Comparison of ENCODE assay signal across 19 mouse cellular contexts in genomic region chr16:16311319-16311718, GRCm38 (mm10). TPM values are rescaled to one million over a fixed set of nuclear protein-coding genes. Genes with fewer than 3 reads are reported as not detected.
DNase-seq lines count a peak whose midpoint lies in the region; ATAC-seq and TF ChIP-seq lines count a peak whose summit lies in the region.
"Had no signal": no experiment of that assay in that cellular context is flagged by ENCODE, and none has a peak within 500 bp of the region (broad histone marks: within the 10 kb centered on the region; RNA-seq: fewer than 3 reads in every experiment).

No protein-coding gene starts in this region.

- H3K27ac ChIP-seq in hindbrain, postnatal 0 days: no peak overlapping the region
- H3K27ac ChIP-seq in hindbrain, embryonic 13.5 days: no peak overlapping the region
- H3K27ac ChIP-seq in liver, embryonic 13.5 days: no peak overlapping the region
- H3K27ac ChIP-seq in liver, embryonic 11.5 days (ENCODE audit: low read depth, low read length): no peak overlapping the region
- no peak overlapping the region for H3K27ac ChIP-seq in neural tube, embryonic 12.5 days
- H3K27ac ChIP-seq in intestine, embryonic 16.5 days (ENCODE audit: low read length): no peak overlapping the region
- H3K27ac ChIP-seq: embryonic facial prominence, embryonic 10.5 days; heart, adult 2 months; heart, embryonic 15.5 days had no signal

- 84% methylated on average over 5 of the region's 5 CpGs for WGBS in hindbrain, postnatal 0 days
- WGBS in hindbrain, embryonic 13.5 days: 86% methylated on average over 5 of the region's 5 CpGs
- WGBS in liver, embryonic 13.5 days (ENCODE audit: insufficient replicate concordance): 73% methylated on average over 5 of the region's 5 CpGs
- WGBS in liver, embryonic 11.5 days: 87% methylated on average over 5 of the region's 5 CpGs
- 85% methylated on average over 5 of the region's 5 CpGs for WGBS in neural tube, embryonic 12.5 days
- WGBS in intestine, embryonic 16.5 days: 85% methylated on average over 5 of the region's 5 CpGs

- DNase-seq in hindbrain, postnatal 0 days (ENCODE audit: low spot score): no peak
- DNase-seq in liver, embryonic 13.5 days: no peak
- DNase-seq in liver, embryonic 11.5 days (ENCODE audit: low spot score): no peak
- no peak for DNase-seq in neural tube, embryonic 10.5 days (ENCODE audit: extremely low spot score, low spot score)
- DNase-seq in adrenal gland, postnatal 25 days: no peak
- DNase-seq: adrenal gland, adult 2 months; adrenal gland, postnatal 36 days; cerebellum, adult 2 months; cerebellum, postnatal 10 days; forebrain, postnatal 0 days; gastrocnemius, postnatal 14 days; heart, adult 2 months; heart, postnatal 14 days had no signal

- H3K36me3 ChIP-seq in hindbrain, postnatal 0 days (ENCODE audit: insufficient read depth, low read length): peaks cover 49% of the 10 kb centered on the region
- H3K36me3 ChIP-seq in hindbrain, embryonic 13.5 days: peaks cover 58% of the 10 kb centered on the region
- peaks cover 67% of the 10 kb centered on the region for H3K36me3 ChIP-seq in liver, embryonic 13.5 days
- H3K36me3 ChIP-seq in liver, embryonic 11.5 days (ENCODE audit: control insufficient read depth, insufficient read depth, low read length): peaks cover 21% of the 10 kb centered on the region
- peaks cover 51% of the 10 kb centered on the region for H3K36me3 ChIP-seq in neural tube, embryonic 12.5 days
- H3K36me3 ChIP-seq in intestine, embryonic 16.5 days (ENCODE audit: control insufficient read depth, insufficient read depth, low read length): no peaks in the 10 kb centered on the region; the same call in 1 of the 2 replicates

- no peaks in the 10 kb centered on the region for H3K27me3 ChIP-seq in hindbrain, postnatal 0 days (ENCODE audit: insufficient read depth, low read length)
- H3K27me3 ChIP-seq in hindbrain, embryonic 13.5 days: no peaks in the 10 kb centered on the region
- H3K27me3 ChIP-seq in liver, embryonic 13.5 days: no peaks in the 10 kb centered on the region
- H3K27me3 ChIP-seq in liver, embryonic 11.5 days (replicated peaks; ENCODE audit: control insufficient read depth, insufficient read depth, low read length): no peaks in the 10 kb centered on the region
- H3K27me3 ChIP-seq in neural tube, embryonic 12.5 days (replicated peaks): no peaks in the 10 kb centered on the region
- no peaks in the 10 kb centered on the region for H3K27me3 ChIP-seq in intestine, embryonic 16.5 days (replicated peaks; ENCODE audit: control insufficient read depth, insufficient read depth, low read length)
- H3K27me3 ChIP-seq: heart, embryonic 15.5 days had no signal

- H3K9me3 ChIP-seq in hindbrain, postnatal 0 days (ENCODE audit: low read length): no peaks in the 10 kb centered on the region
- H3K9me3 ChIP-seq in hindbrain, embryonic 13.5 days: no peaks in the 10 kb centered on the region
- no peaks in the 10 kb centered on the region for H3K9me3 ChIP-seq in liver, embryonic 13.5 days (replicated peaks)
- no peaks in the 10 kb centered on the region for H3K9me3 ChIP-seq in liver, embryonic 11.5 days (ENCODE audit: control insufficient read depth, low read length)
- no peaks in the 10 kb centered on the region for H3K9me3 ChIP-seq in neural tube, embryonic 12.5 days
- H3K9me3 ChIP-seq in intestine, embryonic 16.5 days (ENCODE audit: control insufficient read depth, low read length): no peaks in the 10 kb centered on the region
- H3K9me3 ChIP-seq: embryonic facial prominence, embryonic 10.5 days; heart, embryonic 15.5 days had no signal

- TF ChIP-seq CTCF in hindbrain, postnatal 0 days (IDR thresholded peaks at IDR 0.05; ENCODE audit: low read depth): no peak

- no peak overlapping the region for H3K4me3 ChIP-seq in hindbrain, postnatal 0 days (ENCODE audit: low read length)
- no peak overlapping the region for H3K4me3 ChIP-seq in hindbrain, embryonic 13.5 days
- no peak overlapping the region for H3K4me3 ChIP-seq in liver, embryonic 13.5 days (replicated peaks)
- no peak overlapping the region for H3K4me3 ChIP-seq in liver, embryonic 11.5 days (ENCODE audit: low read depth, low read length)
- H3K4me3 ChIP-seq in neural tube, embryonic 12.5 days: no peak overlapping the region
- H3K4me3 ChIP-seq in intestine, embryonic 16.5 days (ENCODE audit: low read length): no peak overlapping the region
- H3K4me3 ChIP-seq: embryonic facial prominence, embryonic 10.5 days; heart, adult 2 months; heart, embryonic 15.5 days had no signal

- peak; percentile 49; the same call in 1 of the 2 replicates for ATAC-seq in hindbrain, postnatal 0 days
- no peak for ATAC-seq in hindbrain, embryonic 13.5 days (ENCODE audit: low FRiP score)
- ATAC-seq in liver, embryonic 13.5 days (ENCODE audit: low read depth): 0 out of 2 replicates have a peak, but pooled peaks have one; percentile 15
- ATAC-seq in liver, embryonic 11.5 days (replicated peaks; ENCODE audit: low FRiP score): no peak; the same call in 1 of the 2 replicates
- ATAC-seq in neural tube, embryonic 12.5 days (ENCODE audit: low FRiP score, low read depth): 0 out of 2 replicates have a peak, but pooled peaks have one; percentile 21
- ATAC-seq in intestine, embryonic 16.5 days: 0 out of 2 replicates have a peak, but pooled peaks have one; percentile 16
- ATAC-seq: forebrain, postnatal 0 days had no signal

- H3K9ac ChIP-seq in hindbrain, postnatal 0 days (replicated peaks; ENCODE audit: low read length): no peak overlapping the region
- H3K9ac ChIP-seq in hindbrain, embryonic 13.5 days: no peak overlapping the region
- H3K9ac ChIP-seq in liver, embryonic 13.5 days: no peak overlapping the region
- H3K9ac ChIP-seq in liver, embryonic 11.5 days (ENCODE audit: low read depth, low read length): no peak overlapping the region
- no peak overlapping the region for H3K9ac ChIP-seq in neural tube, embryonic 12.5 days
- H3K9ac ChIP-seq in intestine, embryonic 16.5 days (ENCODE audit: low read depth, low read length): no peak overlapping the region
- H3K9ac ChIP-seq: forebrain, postnatal 0 days; heart, embryonic 15.5 days had no signal

- H3K4me2 ChIP-seq in hindbrain, postnatal 0 days (ENCODE audit: low read depth, low read length): no peak overlapping the region
- H3K4me2 ChIP-seq in hindbrain, embryonic 13.5 days: no peak overlapping the region
- H3K4me2 ChIP-seq in liver, embryonic 13.5 days: no peak overlapping the region
- no peak overlapping the region for H3K4me2 ChIP-seq in liver, embryonic 11.5 days
- H3K4me2 ChIP-seq in neural tube, embryonic 12.5 days (replicated peaks): no peak overlapping the region
- H3K4me2 ChIP-seq in intestine, embryonic 16.5 days (ENCODE audit: low read depth, low read length): no peak overlapping the region
- H3K4me2 ChIP-seq: heart, embryonic 11.5 days; heart, embryonic 15.5 days had no signal

- no peaks in the 10 kb centered on the region for H3K4me1 ChIP-seq in hindbrain, postnatal 0 days (ENCODE audit: insufficient read depth, low read length)
- H3K4me1 ChIP-seq in hindbrain, embryonic 13.5 days (replicated peaks): no peaks in the 10 kb centered on the region
- H3K4me1 ChIP-seq in liver, embryonic 13.5 days (replicated peaks): no peaks in the 10 kb centered on the region
- no peaks in the 10 kb centered on the region for H3K4me1 ChIP-seq in liver, embryonic 11.5 days (replicated peaks; ENCODE audit: control insufficient read depth, insufficient read depth, low read length)
- H3K4me1 ChIP-seq in neural tube, embryonic 12.5 days: no peaks in the 10 kb centered on the region
- no peaks in the 10 kb centered on the region for H3K4me1 ChIP-seq in intestine, embryonic 16.5 days (ENCODE audit: control insufficient read depth, insufficient read depth, low read length)
- H3K4me1 ChIP-seq: embryonic facial prominence, embryonic 10.5 days; heart, embryonic 15.5 days had no signal

RNA-seq across cellular contexts. Expression of gene Yars2, which starts 8.6 kb away (rescaled TPM):
- total RNA-seq in hindbrain, postnatal 0 days (2014; rRNA removed): 30.9 and 40.6 TPM in 2 replicates
- 26.4 and 28.0 TPM in 2 replicates for polyA plus RNA-seq in hindbrain, postnatal 0 days (2015; fragmentation: Nextera tagmentation; extraction: Ambion mirVana)
- polyA plus RNA-seq in hindbrain, embryonic 13.5 days (2015; fragmentation: Nextera tagmentation; extraction: Ambion mirVana): 27.5 and 27.6 TPM in 2 replicates
- polyA plus RNA-seq in liver, embryonic 13.5 days (2015; fragmentation: Nextera tagmentation; extraction: Ambion mirVana): 38.7 and 43.4 TPM in 2 replicates
- 62.9 and 67.1 TPM in 2 replicates for polyA plus RNA-seq in liver, embryonic 11.5 days (2014; fragmentation: Nextera tagmentation; extraction: Ambion mirVana)
- 36.1 and 37.7 TPM in 2 replicates for polyA plus RNA-seq in neural tube, embryonic 12.5 days (2016; fragmentation: Nextera tagmentation; extraction: Ambion mirVana)
- 37.8 and 38.2 TPM in 2 replicates for polyA plus RNA-seq in intestine, embryonic 16.5 days (2015; fragmentation: Nextera tagmentation; extraction: Ambion mirVana)
- 29.0 and 30.6 TPM in 2 replicates for total RNA-seq in adrenal gland, postnatal 25 days (2021)

RNA-seq across cellular contexts. Expression of gene Dnm1l, which starts 47.4 kb away (rescaled TPM):
- total RNA-seq in hindbrain, postnatal 0 days (2014; rRNA removed): 70.6 and 79.7 TPM in 2 replicates
- polyA plus RNA-seq in hindbrain, postnatal 0 days (2015; fragmentation: Nextera tagmentation; extraction: Ambion mirVana): 109 and 113 TPM in 2 replicates
- 100 and 102 TPM in 2 replicates for polyA plus RNA-seq in hindbrain, embryonic 13.5 days (2015; fragmentation: Nextera tagmentation; extraction: Ambion mirVana)
- polyA plus RNA-seq in liver, embryonic 13.5 days (2015; fragmentation: Nextera tagmentation; extraction: Ambion mirVana): 27.3 and 30.9 TPM in 2 replicates
- 52.9 and 55.1 TPM in 2 replicates for polyA plus RNA-seq in liver, embryonic 11.5 days (2014; fragmentation: Nextera tagmentation; extraction: Ambion mirVana)
- 79.1 and 84.7 TPM in 2 replicates for polyA plus RNA-seq in neural tube, embryonic 12.5 days (2016; fragmentation: Nextera tagmentation; extraction: Ambion mirVana)
- 52.2 and 52.9 TPM in 2 replicates for polyA plus RNA-seq in intestine, embryonic 16.5 days (2015; fragmentation: Nextera tagmentation; extraction: Ambion mirVana)
- 74.9 and 76.0 TPM in 2 replicates for total RNA-seq in adrenal gland, postnatal 25 days (2021)

Comparison
In these comparisons a context has a peak if more than half of its experiments do, and no peak if none do; other contexts are left out.
1. ATAC-seq: peak in hindbrain, postnatal 0 days (single experiment), liver, embryonic 13.5 days (single experiment), neural tube, embryonic 12.5 days (single experiment) and intestine, embryonic 16.5 days (single experiment); none in hindbrain, embryonic 13.5 days (single experiment) and liver, embryonic 11.5 days (single experiment).